Mouse (Mus musculus) ES-E14 (cell line): Measurements from ENCODE around the gene Sel1l3.

ENCODE experiments used
- CHD2 ChIP-seq: IDR thresholded peaks from 2 replicates; pipeline ENCODE4 v1.6.1; 2014; ENCODE audit warnings: mild to moderate bottlenecking, low read depth, low read length, inconsistent platforms
- HCFC1 ChIP-seq: IDR thresholded peaks from 2 replicates; pipeline ENCODE4 v1.6.1; 2012; ENCODE audit warnings: low read length, inconsistent platforms, borderline replicate concordance; ENCODE audit not compliant: insufficient read depth
- MAFK ChIP-seq: IDR thresholded peaks from 2 replicates; pipeline ENCODE4 v1.6.1; 2014; ENCODE audit warnings: mild to moderate bottlenecking, low read depth, low read length, inconsistent platforms; ENCODE audit not compliant: insufficient read depth
- ZC3H11A ChIP-seq: IDR thresholded peaks from 2 replicates; pipeline ENCODE4 v1.6.1; 2012; ENCODE audit warnings: low read depth, mild to moderate bottlenecking, inconsistent platforms, low read length, borderline replicate concordance
- ZNF384 ChIP-seq: IDR thresholded peaks from 2 replicates; pipeline ENCODE4 v1.6.1; 2012; ENCODE audit warnings: low read depth, low read length, inconsistent platforms

DNA sequence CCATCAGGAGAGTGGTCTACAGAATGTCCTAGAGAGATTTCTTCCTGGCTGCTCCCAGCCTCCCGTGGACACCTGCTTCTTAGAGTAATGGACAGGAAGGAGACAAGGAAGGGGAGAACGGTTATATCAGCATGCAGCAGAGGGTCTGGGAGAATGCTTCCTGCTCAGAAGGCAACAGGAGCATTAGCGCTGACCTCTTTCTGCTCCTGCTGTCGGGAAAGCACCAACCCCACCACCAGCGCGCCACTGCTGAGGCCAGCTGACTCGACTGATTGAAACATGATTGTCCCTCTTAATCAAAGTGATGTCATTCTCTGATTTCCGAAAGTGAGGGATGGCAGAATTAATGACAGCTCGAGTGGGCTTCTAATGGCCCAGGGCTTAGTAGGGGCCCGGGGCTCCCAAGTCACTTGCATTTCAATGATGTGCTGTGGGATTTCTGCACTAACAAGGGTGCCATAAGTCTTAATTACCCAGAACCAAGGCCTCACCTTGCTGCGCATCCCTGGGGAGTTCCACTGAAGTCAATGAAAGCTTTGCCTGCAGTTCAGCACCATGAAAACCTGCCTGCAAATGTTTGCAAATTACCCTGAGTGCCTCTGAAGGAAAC is 26.2 kb upstream of the Sel1l3 start:
- no peak for TF ChIP-seq HCFC1
- TF ChIP-seq MAFK = no peak
- TF ChIP-seq ZNF384 = no peak
- no peak for TF ChIP-seq ZC3H11A
- TF ChIP-seq CHD2 = no peak
